Mouse (Mus musculus): ENCODE results near the gene Rab31. TPM values are rescaled to one million over a fixed set of nuclear protein-coding genes. Genes with fewer than 3 reads are reported as not detected.

The Rab31 gene
- polyA plus RNA-seq, 1 experiment from 2014 or later: 60.8 TPM

- Histone ChIP-seq H3K27ac (no peak overlapping the region; the same call in 1 of the 2 replicates), H3K36me3 (peaks cover 14% of the 10 kb centered on the region)
- 82% methylated on average over 14 of the region's 14 CpGs for WGBS
Observed at GRCm38 (mm10) chr17:65663329-65664078, 109.0 kb downstream of the Rab31 start.

GRCm38 (mm10) chr17:65662662-65663061, 109.9 kb downstream of the Rab31 start:
- H3K4me1 ChIP-seq (replicated peaks): 0 out of 2 replicates have a peak, but pooled peaks cover 4% of the 10 kb centered on the region
- WGBS: 92% methylated on average over 3 of the region's 3 CpGs
- H3K27ac ChIP-seq: no peak overlapping the region
- H3K9me3 ChIP-seq: no peaks in the 10 kb centered on the region
- no peak overlapping the region for H3K4me3 ChIP-seq
- H3K36me3 ChIP-seq: peaks cover 14% of the 10 kb centered on the region
- no peak for DNase-seq (ENCODE audit: low spot score)
- no peaks in the 10 kb centered on the region for H3K27me3 ChIP-seq (ENCODE audit: insufficient read depth, poor library complexity, severe bottlenecking)

More at GRCm38 (mm10) chr17:65663329-65664078, 109.0 kb downstream of the Rab31 start:
- Histone ChIP-seq H3K4me1 (replicated peaks) (0 out of 2 replicates have a peak, but pooled peaks cover 4% of the 10 kb centered on the region), H3K27me3 (ENCODE audit: insufficient read depth, poor library complexity, severe bottlenecking) (no peaks in the 10 kb centered on the region), H3K4me3 (no peak overlapping the region), H3K9me3 (no peaks in the 10 kb centered on the region)
- DNase-seq (ENCODE audit: low spot score): no peak

- 87% methylated on average over 2 of the region's 2 CpGs for WGBS
- H3K27ac ChIP-seq: no peak overlapping the region
Observed at GRCm38 (mm10) chr17:65658416-65658815, 114.1 kb downstream of the Rab31 start.

GRCm38 (mm10) chr17:65657958-65658357, 114.6 kb downstream of the Rab31 start:
- H3K27me3 ChIP-seq (ENCODE audit: insufficient read depth, poor library complexity, severe bottlenecking): no peaks in the 10 kb centered on the region
- no peaks in the 10 kb centered on the region for H3K4me1 ChIP-seq (replicated peaks)
- 89% methylated on average over 9 of the region's 9 CpGs for WGBS
- no peak for DNase-seq (ENCODE audit: low spot score)
- H3K27ac ChIP-seq: no peak overlapping the region
- no peak overlapping the region for H3K4me3 ChIP-seq
- H3K9me3 ChIP-seq: no peaks in the 10 kb centered on the region
- H3K36me3 ChIP-seq: peaks cover 7% of the 10 kb centered on the region

More at GRCm38 (mm10) chr17:65658416-65658815, 114.1 kb downstream of the Rab31 start:
- H3K36me3 ChIP-seq: peaks cover 4% of the 10 kb centered on the region
- no peaks in the 10 kb centered on the region for H3K4me1 ChIP-seq (replicated peaks)
- no peak for DNase-seq (ENCODE audit: low spot score)
- H3K4me3 ChIP-seq: no peak overlapping the region
- H3K27me3 ChIP-seq (ENCODE audit: insufficient read depth, poor library complexity, severe bottlenecking): no peaks in the 10 kb centered on the region
- H3K9me3 ChIP-seq: no peaks in the 10 kb centered on the region

GRCm38 (mm10) chr17:65656731-65657130, 115.8 kb downstream of the Rab31 start:
- H3K4me1 ChIP-seq (replicated peaks): no peaks in the 10 kb centered on the region
- H3K27ac ChIP-seq: no peak overlapping the region
- H3K27me3 ChIP-seq (ENCODE audit: insufficient read depth, poor library complexity, severe bottlenecking): no peaks in the 10 kb centered on the region
- no peak overlapping the region for H3K4me3 ChIP-seq
- H3K36me3 ChIP-seq: peaks cover 17% of the 10 kb centered on the region
- WGBS: 95% methylated on average over 6 of the region's 6 CpGs
- DNase-seq (ENCODE audit: low spot score): no peak
- no peaks in the 10 kb centered on the region for H3K9me3 ChIP-seq

GRCm38 (mm10) chr17:65656076-65656475, 116.5 kb downstream of the Rab31 start:
- DNase-seq (ENCODE audit: low spot score): no peak
- peaks cover 17% of the 10 kb centered on the region; the same call in 1 of the 2 replicates for H3K36me3 ChIP-seq
- H3K9me3 ChIP-seq: no peaks in the 10 kb centered on the region
- WGBS: 84% methylated on average over 8 of the region's 8 CpGs
- H3K27ac ChIP-seq: no peak overlapping the region
- no peaks in the 10 kb centered on the region for H3K27me3 ChIP-seq (ENCODE audit: insufficient read depth, poor library complexity, severe bottlenecking)
- H3K4me3 ChIP-seq: no peak overlapping the region
- no peaks in the 10 kb centered on the region for H3K4me1 ChIP-seq (replicated peaks)

GRCm38 (mm10) chr17:65655608-65656007, 116.9 kb downstream of the Rab31 start:
- no peak overlapping the region for H3K27ac ChIP-seq
- H3K4me1 ChIP-seq (replicated peaks): no peaks in the 10 kb centered on the region
- peaks cover 17% of the 10 kb centered on the region; the same call in 1 of the 2 replicates for H3K36me3 ChIP-seq
- no peak overlapping the region for H3K4me3 ChIP-seq
- no peaks in the 10 kb centered on the region for H3K9me3 ChIP-seq
- 68% methylated on average over 4 of the region's 4 CpGs for WGBS
- no peak for DNase-seq (ENCODE audit: low spot score)
- no peaks in the 10 kb centered on the region for H3K27me3 ChIP-seq (ENCODE audit: insufficient read depth, poor library complexity, severe bottlenecking)

- Histone ChIP-seq H3K4me1 (replicated peaks) (peaks cover 10% of the 10 kb centered on the region; the same call in 1 of the 2 replicates), H3K27ac (no peak overlapping the region), H3K9me3 (no peaks in the 10 kb centered on the region), H3K4me3 (no peak overlapping the region), H3K27me3 (ENCODE audit: insufficient read depth, poor library complexity, severe bottlenecking) (no peaks in the 10 kb centered on the region), H3K36me3 (peaks cover 21% of the 10 kb centered on the region; the same call in 1 of the 2 replicates)
- 94% methylated on average over 6 of the region's 6 CpGs for WGBS
- DNase-seq (ENCODE audit: low spot score): no peak
Observed at GRCm38 (mm10) chr17:65650598-65650997, 122.0 kb downstream of the Rab31 start.

- Histone ChIP-seq H3K36me3 (peaks cover 21% of the 10 kb centered on the region; the same call in 1 of the 2 replicates), H3K4me1 (replicated peaks) (peaks cover 10% of the 10 kb centered on the region; the same call in 1 of the 2 replicates), H3K9me3 (no peaks in the 10 kb centered on the region), H3K27me3 (ENCODE audit: insufficient read depth, poor library complexity, severe bottlenecking) (no peaks in the 10 kb centered on the region), H3K4me3 (no peak overlapping the region), H3K27ac (0 out of 2 replicates have a peak overlapping the region, but pooled peaks have one; percentile 16)
- WGBS: 85% methylated on average over 2 of the region's 2 CpGs
- no peak for DNase-seq (ENCODE audit: low spot score)
Observed at GRCm38 (mm10) chr17:65649175-65649493, 123.4 kb downstream of the Rab31 start.

- no peak for DNase-seq (ENCODE audit: low spot score)
Observed at GRCm38 (mm10) chr17:65648371-65649174, 124.0 kb downstream of the Rab31 start.

GRCm38 (mm10) chr17:65647961-65648360, 124.6 kb downstream of the Rab31 start:
- 63% methylated on average over 5 of the region's 5 CpGs for WGBS

More at GRCm38 (mm10) chr17:65648371-65649174, 124.0 kb downstream of the Rab31 start:
- no peaks in the 10 kb centered on the region for H3K27me3 ChIP-seq (ENCODE audit: insufficient read depth, poor library complexity, severe bottlenecking)
- peaks cover 11% of the 10 kb centered on the region for H3K4me1 ChIP-seq (replicated peaks)
- peaks cover 21% of the 10 kb centered on the region; the same call in 1 of the 2 replicates for H3K36me3 ChIP-seq
- 0 out of 2 replicates have a peak overlapping the region, but pooled peaks have one; percentile 16 for H3K27ac ChIP-seq
- H3K9me3 ChIP-seq: no peaks in the 10 kb centered on the region
- 84% methylated on average over 9 of the region's 9 CpGs for WGBS
- H3K4me3 ChIP-seq: no peak overlapping the region

GRCm38 (mm10) chr17:65647226-65647625, 125.3 kb downstream of the Rab31 start:
- Histone ChIP-seq H3K27ac (no peak overlapping the region), H3K4me3 (no peak overlapping the region), H3K27me3 (ENCODE audit: insufficient read depth, poor library complexity, severe bottlenecking) (no peaks in the 10 kb centered on the region), H3K4me1 (replicated peaks) (peaks cover 24% of the 10 kb centered on the region), H3K36me3 (0 out of 2 replicates have a peak, but pooled peaks cover 11% of the 10 kb centered on the region), H3K9me3 (no peaks in the 10 kb centered on the region)
- no peak for DNase-seq (ENCODE audit: low spot score)
- WGBS: 84% methylated on average over 6 of the region's 6 CpGs

More at GRCm38 (mm10) chr17:65647961-65648360, 124.6 kb downstream of the Rab31 start:
- Histone ChIP-seq H3K9me3 (no peaks in the 10 kb centered on the region), H3K27ac (no peak overlapping the region), H3K36me3 (peaks cover 18% of the 10 kb centered on the region; the same call in 1 of the 2 replicates), H3K4me1 (replicated peaks) (peaks cover 17% of the 10 kb centered on the region), H3K4me3 (no peak overlapping the region), H3K27me3 (ENCODE audit: insufficient read depth, poor library complexity, severe bottlenecking) (no peaks in the 10 kb centered on the region)
- DNase-seq (ENCODE audit: low spot score): no peak

All from hindbrain, embryonic 10.5 days (tissue).